In the genomic region with DNA sequence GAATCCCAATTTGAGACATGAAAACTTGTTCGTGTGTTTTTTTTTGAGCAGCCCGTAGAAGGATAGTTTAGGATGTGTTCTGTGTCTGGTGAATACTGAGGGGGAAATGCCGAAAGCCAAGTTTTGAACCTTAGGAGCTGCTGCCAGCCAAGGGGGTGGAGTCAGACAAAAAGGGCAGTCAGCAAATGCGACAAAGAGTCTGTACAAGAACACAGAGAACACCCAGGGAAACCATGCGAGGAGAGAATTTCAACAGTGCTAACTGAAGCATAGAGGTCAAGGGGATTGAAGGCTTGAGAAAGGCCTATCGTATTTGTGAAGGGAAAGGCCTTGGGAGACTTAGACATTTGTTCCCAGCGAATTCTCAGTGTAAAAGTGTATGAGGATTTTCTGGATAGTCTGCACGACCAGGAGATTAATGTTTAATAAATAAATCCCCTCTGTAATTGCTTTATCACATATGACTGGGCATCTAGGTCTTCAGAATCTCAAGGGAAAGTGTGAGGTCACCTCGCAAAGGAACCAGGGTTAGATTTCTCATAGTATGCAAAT, we compare ENCODE assay signal across 13 mouse cellular contexts.
DNase-seq lines count a peak whose midpoint lies in the region; ATAC-seq lines count a peak whose summit lies in the region.
"Had no signal": no experiment of that assay in that cellular context is flagged by ENCODE, and none has a peak within 500 bp of the region (broad histone marks: within the 10 kb centered on the region; RNA-seq: fewer than 3 reads in every experiment).

No protein-coding gene starts in this region.

- DNase-seq in adrenal gland, postnatal 10 days = peak; percentile 48
- DNase-seq in adrenal gland, adult 8-10 months = no peak
- DNase-seq in retina, postnatal 1 day = peak; percentile 1
- no peak for DNase-seq in retina, embryonic 14.5 days (ENCODE audit: low spot score)
- DNase-seq in layer of hippocampus, postnatal 36 days = peak; percentile 34 to 39
- no peak for DNase-seq in urinary bladder, postnatal 14 days (ENCODE audit: low spot score)
- DNase-seq: heart, adult 18-20 months; liver, postnatal 0 days had no signal

- H3K4me3 ChIP-seq in hindbrain, embryonic 15.5 days = no peak overlapping the region
- no peak overlapping the region for H3K4me3 ChIP-seq in hindbrain, embryonic 13.5 days
- H3K4me3 ChIP-seq: embryonic facial prominence, embryonic 12.5 days; forebrain, embryonic 13.5 days; megakaryocyte, embryonic 14.5 days had no signal

- 0 out of 2 replicates have a peak, but pooled peaks have one; percentile 51 for ATAC-seq in hindbrain, embryonic 15.5 days (ENCODE audit: low FRiP score, low read depth)
- no peak for ATAC-seq in hindbrain, embryonic 13.5 days (ENCODE audit: low FRiP score)
- ATAC-seq: forebrain, embryonic 13.5 days; liver, postnatal 0 days had no signal

- WGBS in hindbrain, embryonic 15.5 days = 68% methylated on average over 9 of the region's 9 CpGs
- 73% methylated on average over 9 of the region's 9 CpGs for whole genome bisulfite sequencing in hindbrain, embryonic 13.5 days

- H3K9me3 ChIP-seq in hindbrain, embryonic 15.5 days = no peaks in the 10 kb centered on the region; the same call in 1 of the 2 replicates
- no peaks in the 10 kb centered on the region for H3K9me3 ChIP-seq in hindbrain, embryonic 13.5 days
- H3K9me3 ChIP-seq: embryonic facial prominence, embryonic 12.5 days; forebrain, embryonic 13.5 days; megakaryocyte, embryonic 14.5 days had no signal

- H3K36me3 ChIP-seq in hindbrain, embryonic 15.5 days = no peaks in the 10 kb centered on the region
- H3K36me3 ChIP-seq in hindbrain, embryonic 13.5 days = no peaks in the 10 kb centered on the region
- H3K36me3 ChIP-seq: embryonic facial prominence, embryonic 12.5 days had no signal

- H3K4me1 ChIP-seq in hindbrain, embryonic 15.5 days (replicated peaks) = no peaks in the 10 kb centered on the region
- H3K4me1 ChIP-seq in hindbrain, embryonic 13.5 days (replicated peaks) = no peaks in the 10 kb centered on the region
- H3K4me1 ChIP-seq: embryonic facial prominence, embryonic 12.5 days; forebrain, embryonic 13.5 days; megakaryocyte, embryonic 14.5 days had no signal

- H3K27me3 ChIP-seq in hindbrain, embryonic 15.5 days = no peaks in the 10 kb centered on the region
- H3K27me3 ChIP-seq in hindbrain, embryonic 13.5 days = no peaks in the 10 kb centered on the region
- H3K27me3 ChIP-seq: embryonic facial prominence, embryonic 12.5 days; forebrain, embryonic 13.5 days had no signal

- H3K27ac ChIP-seq in hindbrain, embryonic 15.5 days (replicated peaks) = 0 out of 2 replicates have a peak overlapping the region, but pooled peaks have one; percentile 42
- H3K27ac ChIP-seq in hindbrain, embryonic 13.5 days = no peak overlapping the region
- H3K27ac ChIP-seq: embryonic facial prominence, embryonic 12.5 days; forebrain, embryonic 13.5 days had no signal

- H3K9ac ChIP-seq in hindbrain, embryonic 15.5 days = no peak overlapping the region
- no peak overlapping the region for H3K9ac ChIP-seq in hindbrain, embryonic 13.5 days
- H3K9ac ChIP-seq: embryonic facial prominence, embryonic 12.5 days; forebrain, embryonic 13.5 days; liver, postnatal 0 days had no signal

- no peak overlapping the region for H3K4me2 ChIP-seq in hindbrain, embryonic 15.5 days
- no peak overlapping the region for H3K4me2 ChIP-seq in hindbrain, embryonic 13.5 days
- H3K4me2 ChIP-seq: embryonic facial prominence, embryonic 12.5 days; forebrain, embryonic 13.5 days had no signal

Comparison
In these comparisons a context has a peak if more than half of its experiments do, and no peak if none do; other contexts are left out.
1. DNase-seq: peak in adrenal gland, postnatal 10 days (single experiment), retina, postnatal 1 day (single experiment) and layer of hippocampus, postnatal 36 days (2 of 2); none in adrenal gland, adult 8-10 months (single experiment), retina, embryonic 14.5 days (single experiment) and urinary bladder, postnatal 14 days (single experiment).